Mouse (Mus musculus): ENCODE data around the gene Cdyl. TPM values are rescaled to one million over a fixed set of nuclear protein-coding genes. Genes with fewer than 3 reads are reported as not detected.

The Cdyl gene
- polyA plus RNA-seq, 1 experiment: 113 TPM

DNA sequence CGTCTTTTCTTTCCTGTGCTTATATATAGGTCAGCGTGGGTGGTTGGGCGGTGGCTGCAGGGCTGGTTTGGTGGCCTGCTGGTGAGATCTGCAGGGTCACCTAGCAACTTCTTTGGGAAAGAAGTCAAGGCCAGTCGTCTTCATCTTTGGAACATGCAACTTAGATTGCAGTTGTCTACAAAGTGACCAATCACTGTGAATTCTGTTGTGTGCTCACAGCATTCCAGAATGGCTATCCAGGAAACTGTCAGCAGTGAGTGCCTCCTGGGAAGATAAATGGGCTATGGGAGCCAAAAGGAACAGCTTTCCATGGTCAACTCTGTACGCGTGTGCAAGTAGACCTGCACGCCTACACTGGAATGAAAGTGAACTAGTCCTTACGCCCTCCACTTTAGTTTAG lies 26.6 kb downstream of the Cdyl start:
- Histone ChIP-seq H3K27ac (ENCODE audit: control insufficient read depth, insufficient read depth, low read depth, low read length) (no peak overlapping the region), H3K4me3 (ENCODE audit: control insufficient read depth, low read depth, low read length) (no peak overlapping the region), H3K27me3 (ENCODE audit: control insufficient read depth, insufficient read depth, low read length) (no peaks in the 10 kb centered on the region), H3K36me3 (ENCODE audit: control insufficient read depth, insufficient read depth, low read length) (no peaks in the 10 kb centered on the region), H3K4me1 (ENCODE audit: control insufficient read depth, insufficient read depth, low read length) (peaks cover 2% of the 10 kb centered on the region; the same call in 1 of the 2 replicates)
- TF ChIP-seq POLR2A (IDR thresholded peaks at IDR 0.05; ENCODE audit: control insufficient read depth, low read depth, low read length): no peak
- TF ChIP-seq CTCF (IDR thresholded peaks at IDR 0.05; ENCODE audit: control insufficient read depth, insufficient read depth, insufficient replicate concordance, low read depth, low read length): no peak

DNA sequence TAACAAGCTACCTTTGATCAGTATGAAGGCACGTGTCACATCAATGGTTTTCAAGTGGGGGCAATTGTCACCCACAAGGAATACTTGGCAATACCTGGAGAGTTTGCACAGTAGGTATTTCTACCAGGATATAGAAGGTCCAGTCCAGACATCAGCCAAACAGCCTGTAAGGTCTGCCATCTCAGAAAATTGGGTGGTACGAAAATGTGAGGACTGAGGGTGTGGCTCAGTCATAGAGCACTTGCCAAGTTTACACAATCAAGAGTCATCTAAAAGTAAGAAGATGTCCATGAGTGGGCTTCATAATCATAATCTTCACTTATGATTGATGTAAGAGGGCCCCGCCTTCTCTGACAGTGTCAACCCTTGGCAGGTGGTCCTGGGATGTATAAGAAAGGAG lies 29.9 kb downstream of the Cdyl start:
- Histone ChIP-seq H3K36me3 (ENCODE audit: control insufficient read depth, insufficient read depth, low read length) (no peaks in the 10 kb centered on the region), H3K4me3 (ENCODE audit: control insufficient read depth, low read depth, low read length) (no peak overlapping the region), H3K27me3 (ENCODE audit: control insufficient read depth, insufficient read depth, low read length) (no peaks in the 10 kb centered on the region), H3K4me1 (ENCODE audit: control insufficient read depth, insufficient read depth, low read length) (peaks cover 2% of the 10 kb centered on the region; the same call in 1 of the 2 replicates), H3K27ac (ENCODE audit: control insufficient read depth, insufficient read depth, low read depth, low read length) (no peak overlapping the region)
- TF ChIP-seq POLR2A (IDR thresholded peaks at IDR 0.05; ENCODE audit: control insufficient read depth, low read depth, low read length) (no peak), CTCF (IDR thresholded peaks at IDR 0.05; ENCODE audit: control insufficient read depth, insufficient read depth, insufficient replicate concordance, low read depth, low read length) (no peak)

DNA sequence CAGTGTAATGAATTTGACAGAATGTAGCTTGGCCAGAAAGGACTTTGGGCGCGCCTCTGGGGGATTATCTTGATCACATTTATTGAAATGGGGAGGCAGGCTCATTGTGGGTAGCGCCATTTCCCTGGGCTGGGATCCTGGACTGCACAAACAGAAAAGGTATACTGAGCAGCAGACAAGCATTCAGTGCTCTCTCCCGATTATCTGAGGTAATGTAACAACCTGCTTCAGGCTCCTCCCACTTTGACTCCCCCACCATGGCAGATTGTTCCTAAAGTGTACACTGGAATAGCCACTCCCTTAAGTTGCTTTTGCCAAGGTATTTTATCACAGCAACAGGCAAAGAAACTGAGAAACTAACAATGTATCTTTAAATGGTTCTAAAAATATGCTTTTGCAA lies 58.0 kb downstream of the Cdyl start:
- H3K27ac ChIP-seq (ENCODE audit: control insufficient read depth, insufficient read depth, low read depth, low read length): no peak overlapping the region
- no peaks in the 10 kb centered on the region for H3K27me3 ChIP-seq (ENCODE audit: control insufficient read depth, insufficient read depth, low read length)
- H3K36me3 ChIP-seq (ENCODE audit: control insufficient read depth, insufficient read depth, low read length): no peaks in the 10 kb centered on the region
- TF ChIP-seq CTCF (IDR thresholded peaks at IDR 0.05; ENCODE audit: control insufficient read depth, insufficient read depth, insufficient replicate concordance, low read depth, low read length): no peak
- TF ChIP-seq POLR2A (IDR thresholded peaks at IDR 0.05; ENCODE audit: control insufficient read depth, low read depth, low read length): no peak
- H3K4me3 ChIP-seq (ENCODE audit: control insufficient read depth, low read depth, low read length): no peak overlapping the region
- H3K4me1 ChIP-seq (ENCODE audit: control insufficient read depth, insufficient read depth, low read length): no peaks in the 10 kb centered on the region

DNA sequence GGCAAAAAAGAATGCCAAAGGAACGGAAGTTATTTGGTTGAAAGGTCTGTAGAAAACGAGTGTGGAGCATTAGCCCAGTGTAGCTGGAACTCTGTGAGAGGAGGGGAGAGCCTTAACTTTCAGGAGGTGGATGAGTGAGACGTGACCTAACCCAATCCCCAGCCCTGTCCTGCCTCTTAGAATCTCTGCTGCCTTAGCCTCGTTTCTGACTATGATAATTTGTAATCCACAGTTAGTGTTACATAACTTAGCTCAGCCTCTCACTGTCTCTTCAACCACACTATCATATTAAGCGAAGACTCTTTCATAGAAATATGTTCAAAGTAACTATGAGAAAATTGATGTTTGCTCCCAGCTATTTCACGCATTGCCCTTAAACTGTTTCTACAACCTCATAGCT lies 59.9 kb downstream of the Cdyl start:
- H3K27me3 ChIP-seq (ENCODE audit: control insufficient read depth, insufficient read depth, low read length): no peaks in the 10 kb centered on the region
- no peaks in the 10 kb centered on the region for H3K36me3 ChIP-seq (ENCODE audit: control insufficient read depth, insufficient read depth, low read length)
- TF ChIP-seq CTCF (IDR thresholded peaks at IDR 0.05; ENCODE audit: control insufficient read depth, insufficient read depth, insufficient replicate concordance, low read depth, low read length) (no peak), POLR2A (IDR thresholded peaks at IDR 0.05; ENCODE audit: control insufficient read depth, low read depth, low read length) (no peak)
- H3K4me3 ChIP-seq (ENCODE audit: control insufficient read depth, low read depth, low read length): no peak overlapping the region
- H3K4me1 ChIP-seq (ENCODE audit: control insufficient read depth, insufficient read depth, low read length): no peaks in the 10 kb centered on the region
- no peak overlapping the region for H3K27ac ChIP-seq (ENCODE audit: control insufficient read depth, insufficient read depth, low read depth, low read length)

DNA sequence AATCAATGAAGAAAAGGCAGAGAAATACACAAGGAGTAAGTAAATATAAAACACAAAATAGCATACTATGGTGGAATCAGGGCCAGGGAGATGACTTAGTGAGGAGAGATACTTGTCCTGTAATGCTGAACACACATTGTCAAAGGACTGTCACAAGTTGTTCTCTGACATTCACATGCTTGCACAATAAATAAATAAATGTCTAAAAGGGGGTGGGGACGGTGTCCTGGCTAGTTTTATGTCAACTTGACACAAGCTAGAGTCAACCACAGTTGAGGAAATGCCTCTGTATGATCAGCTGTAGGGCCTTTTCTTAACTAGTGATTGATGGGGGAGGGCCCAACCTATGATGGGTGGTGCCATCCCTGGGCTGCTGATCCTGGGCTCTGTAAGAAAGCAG lies 63.4 kb downstream of the Cdyl start:
- no peak overlapping the region for H3K4me3 ChIP-seq (ENCODE audit: control insufficient read depth, low read depth, low read length)
- TF ChIP-seq POLR2A (IDR thresholded peaks at IDR 0.05; ENCODE audit: control insufficient read depth, low read depth, low read length) (no peak), CTCF (IDR thresholded peaks at IDR 0.05; ENCODE audit: control insufficient read depth, insufficient read depth, insufficient replicate concordance, low read depth, low read length) (no peak)
- H3K27ac ChIP-seq (ENCODE audit: control insufficient read depth, insufficient read depth, low read depth, low read length): no peak overlapping the region
- no peaks in the 10 kb centered on the region for H3K4me1 ChIP-seq (ENCODE audit: control insufficient read depth, insufficient read depth, low read length)
- H3K36me3 ChIP-seq (ENCODE audit: control insufficient read depth, insufficient read depth, low read length): no peaks in the 10 kb centered on the region
- no peaks in the 10 kb centered on the region for H3K27me3 ChIP-seq (ENCODE audit: control insufficient read depth, insufficient read depth, low read length)

DNA sequence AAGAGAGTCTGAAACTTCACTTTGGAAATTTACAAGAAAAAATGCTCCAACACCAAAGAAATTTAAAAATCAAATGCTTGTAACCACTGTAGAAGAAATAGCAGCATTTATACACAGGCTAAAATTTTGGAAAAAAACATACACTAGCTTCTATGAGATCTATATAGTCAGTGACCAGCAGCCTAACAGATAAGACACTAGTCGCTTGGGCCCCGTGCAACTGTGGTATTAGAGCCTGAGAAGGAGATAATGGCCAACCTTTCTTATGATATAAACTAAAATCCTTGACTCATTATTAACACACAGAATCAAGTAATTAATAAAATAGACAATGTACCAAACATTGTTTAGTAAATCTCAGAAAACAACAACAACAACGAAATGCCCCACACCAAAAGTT lies 66.4 kb downstream of the Cdyl start:
- H3K27ac ChIP-seq (ENCODE audit: control insufficient read depth, insufficient read depth, low read depth, low read length): no peak overlapping the region
- TF ChIP-seq POLR2A (IDR thresholded peaks at IDR 0.05; ENCODE audit: control insufficient read depth, low read depth, low read length): no peak
- TF ChIP-seq CTCF (IDR thresholded peaks at IDR 0.05; ENCODE audit: control insufficient read depth, insufficient read depth, insufficient replicate concordance, low read depth, low read length): no peak
- no peaks in the 10 kb centered on the region for H3K4me1 ChIP-seq (ENCODE audit: control insufficient read depth, insufficient read depth, low read length)
- no peaks in the 10 kb centered on the region for H3K27me3 ChIP-seq (ENCODE audit: control insufficient read depth, insufficient read depth, low read length)
- no peaks in the 10 kb centered on the region for H3K36me3 ChIP-seq (ENCODE audit: control insufficient read depth, insufficient read depth, low read length)
- H3K4me3 ChIP-seq (ENCODE audit: control insufficient read depth, low read depth, low read length): no peak overlapping the region

DNA sequence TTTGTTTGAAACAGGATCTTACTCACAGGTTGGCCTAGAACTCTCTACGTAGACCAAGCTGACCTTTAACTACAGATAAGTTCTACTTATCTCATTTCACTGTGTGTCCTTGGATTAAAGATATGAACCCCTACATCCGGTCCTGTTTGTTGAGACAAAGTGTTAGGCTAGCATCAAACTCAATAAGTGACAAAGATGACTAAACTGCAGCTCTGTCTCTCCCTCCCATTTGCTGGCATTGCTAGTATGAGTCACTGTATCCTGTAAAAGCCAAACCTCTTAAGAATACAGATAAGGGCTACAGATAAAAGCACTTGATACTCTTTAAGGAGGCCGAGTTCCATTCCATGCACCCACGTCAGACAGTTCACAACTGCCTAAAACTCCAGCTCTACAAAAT lies 72.5 kb downstream of the Cdyl start:
- TF ChIP-seq CTCF (IDR thresholded peaks at IDR 0.05; ENCODE audit: control insufficient read depth, insufficient read depth, insufficient replicate concordance, low read depth, low read length) (no peak), POLR2A (IDR thresholded peaks at IDR 0.05; ENCODE audit: control insufficient read depth, low read depth, low read length) (no peak)
- H3K4me1 ChIP-seq (ENCODE audit: control insufficient read depth, insufficient read depth, low read length): no peaks in the 10 kb centered on the region

More for the DNA sequence above, 72.5 kb downstream of the Cdyl start:
- H3K27ac ChIP-seq (ENCODE audit: control insufficient read depth, insufficient read depth, low read depth, low read length): no peak overlapping the region
- H3K27me3 ChIP-seq (ENCODE audit: control insufficient read depth, insufficient read depth, low read length): no peaks in the 10 kb centered on the region
- no peak overlapping the region for H3K4me3 ChIP-seq (ENCODE audit: control insufficient read depth, low read depth, low read length)
- H3K36me3 ChIP-seq (ENCODE audit: control insufficient read depth, insufficient read depth, low read length): no peaks in the 10 kb centered on the region

All from testis, adult 2 months (tissue).